Mouse (Mus musculus) embryo, embryonic 10 days (tissue): Measurements from ENCODE around the gene B3gnt6.

Source experiments
- DNase-seq: peaks from one replicate; pipeline ENCODE4 v3.0.0-alpha.2; 2015; ENCODE audit warnings: low spot score

The B3gnt6 gene

GRCm38 (mm10) chr7:98148721-98149407, 50.4 kb downstream of the B3gnt6 start:
- no peak for DNase-seq

- DNase-seq: no peak
These were observed 51.5 kb downstream of the B3gnt6 start for GRCm38 (mm10) chr7:98147766-98148165.

- no peak for DNase-seq
These were observed 52.8 kb downstream of the B3gnt6 start for GRCm38 (mm10) chr7:98146447-98146845.

- no peak for DNase-seq
These were observed 53.3 kb downstream of the B3gnt6 start for GRCm38 (mm10) chr7:98145842-98146446.

- no peak for DNase-seq
These were observed 53.9 kb downstream of the B3gnt6 start, which contains the start of gene Omp for GRCm38 (mm10) chr7:98145402-98145801. Gene Omp, minus strand, starts transcription at chr7:98145502.

GRCm38 (mm10) chr7:98142648-98143047, 56.6 kb downstream of the B3gnt6 start:
- no peak for DNase-seq
